In the genomic region with DNA sequence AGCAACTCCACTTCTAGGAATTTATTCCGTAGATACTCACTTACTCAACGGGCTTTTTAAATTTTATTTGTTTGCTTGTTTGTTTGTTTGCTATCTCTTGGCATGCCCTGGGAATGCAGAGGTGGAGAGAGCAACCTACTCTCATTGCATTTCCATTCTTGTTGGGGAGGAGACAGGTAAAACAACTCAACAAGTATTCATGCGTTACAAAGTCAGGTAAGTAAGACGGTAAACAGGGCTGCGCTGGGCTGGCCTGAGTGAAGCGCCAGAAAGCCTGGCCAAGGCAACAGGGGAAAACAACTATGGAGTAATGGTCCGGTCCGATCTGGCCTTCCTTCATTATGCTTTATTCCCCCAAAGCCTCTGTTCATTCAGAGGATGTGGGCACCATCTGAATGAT, we compare ENCODE assay signal across 16 mouse cellular contexts. TPM values are rescaled to one million over a fixed set of nuclear protein-coding genes. Genes with fewer than 3 reads are reported as not detected.
DNase-seq lines count a peak whose midpoint lies in the region; ATAC-seq lines count a peak whose summit lies in the region.
"Had no signal": no experiment of that assay in that cellular context is flagged by ENCODE, and none has a peak within 500 bp of the region (broad histone marks: within the 10 kb centered on the region; RNA-seq: fewer than 3 reads in every experiment).

No protein-coding gene starts in this region.

- no peak overlapping the region for H3K4me3 ChIP-seq in hindbrain, embryonic 13.5 days
- H3K4me3 ChIP-seq in hindbrain, embryonic 11.5 days (ENCODE audit: low read depth, low read length): no peak overlapping the region
- H3K4me3 ChIP-seq in neural tube, embryonic 12.5 days: no peak overlapping the region
- 0 out of 2 replicates have a peak overlapping the region, but pooled peaks have one; percentile 2 for H3K4me3 ChIP-seq in limb, embryonic 13.5 days
- H3K4me3 ChIP-seq: gastrocnemius, adult 2 months had no signal

- WGBS in hindbrain, embryonic 13.5 days: 84% methylated on average over 8 of the region's 8 CpGs
- 90% methylated on average over 8 of the region's 8 CpGs for WGBS in hindbrain, embryonic 11.5 days
- 80% methylated on average over 8 of the region's 8 CpGs for WGBS in neural tube, embryonic 12.5 days
- WGBS in limb, embryonic 13.5 days: 88% methylated on average over 8 of the region's 8 CpGs

- peak overlapping the region; percentile 1; the same call in 1 of the 2 replicates for H3K9ac ChIP-seq in hindbrain, embryonic 13.5 days
- H3K9ac ChIP-seq in hindbrain, embryonic 11.5 days (ENCODE audit: low read depth, low read length): no peak overlapping the region
- H3K9ac ChIP-seq in neural tube, embryonic 12.5 days: no peak overlapping the region
- 0 out of 2 replicates have a peak overlapping the region, but pooled peaks have one; percentile 15 for H3K9ac ChIP-seq in limb, embryonic 13.5 days

- H3K4me2 ChIP-seq in hindbrain, embryonic 13.5 days: peak overlapping the region; percentile 87
- no peak overlapping the region for H3K4me2 ChIP-seq in hindbrain, embryonic 11.5 days (replicated peaks; ENCODE audit: low read depth, low read length)
- peak overlapping the region; percentile 89; the same call in 1 of the 2 replicates for H3K4me2 ChIP-seq in neural tube, embryonic 12.5 days (replicated peaks)
- no peak overlapping the region for H3K4me2 ChIP-seq in limb, embryonic 13.5 days (replicated peaks)
- H3K4me2 ChIP-seq: liver, embryonic 11.5 days had no signal

- ATAC-seq in hindbrain, embryonic 13.5 days (ENCODE audit: low FRiP score): no peak
- no peak for ATAC-seq in hindbrain, embryonic 11.5 days (ENCODE audit: low FRiP score)
- ATAC-seq in neural tube, embryonic 12.5 days (ENCODE audit: low FRiP score, low read depth): no peak
- ATAC-seq in limb, embryonic 13.5 days (ENCODE audit: low FRiP score, low read depth): no peak
- ATAC-seq: lung, postnatal 0 days had no signal

- no peaks in the 10 kb centered on the region for H3K9me3 ChIP-seq in hindbrain, embryonic 13.5 days
- no peaks in the 10 kb centered on the region for H3K9me3 ChIP-seq in hindbrain, embryonic 11.5 days (ENCODE audit: control insufficient read depth, low read length)
- no peaks in the 10 kb centered on the region for H3K9me3 ChIP-seq in neural tube, embryonic 12.5 days
- H3K9me3 ChIP-seq in limb, embryonic 13.5 days: no peaks in the 10 kb centered on the region
- H3K9me3 ChIP-seq: G1E had no signal

- DNase-seq in hindbrain, embryonic 11.5 days (ENCODE audit: low spot score): no peak
- DNase-seq in neural tube, embryonic 10.5 days (ENCODE audit: extremely low spot score, low spot score): no peak
- peak; percentile 60 for DNase-seq in yolk sac, embryonic 10.5 days (ENCODE audit: low spot score)
- DNase-seq in adrenal gland, postnatal 25 days: no peak
- no peak for DNase-seq in adrenal gland, adult 2 months
- DNase-seq: adrenal gland, postnatal 14 days; cerebellum, adult 11-12 months; gastrocnemius, adult 2 months; kidney, adult 9 months; thymus, adult 18-20 months had no signal

- H3K36me3 ChIP-seq in hindbrain, embryonic 13.5 days: peaks cover 5% of the 10 kb centered on the region; the same call in 1 of the 2 replicates
- H3K36me3 ChIP-seq in hindbrain, embryonic 11.5 days (ENCODE audit: control insufficient read depth, insufficient read depth, low read length): no peaks in the 10 kb centered on the region
- no peaks in the 10 kb centered on the region for H3K36me3 ChIP-seq in neural tube, embryonic 12.5 days
- H3K36me3 ChIP-seq in limb, embryonic 13.5 days: peaks cover 7% of the 10 kb centered on the region

- H3K27me3 ChIP-seq in hindbrain, embryonic 13.5 days: 0 out of 2 replicates have a peak, but pooled peaks cover under 1% of the 10 kb centered on the region
- no peaks in the 10 kb centered on the region for H3K27me3 ChIP-seq in hindbrain, embryonic 11.5 days (ENCODE audit: control insufficient read depth, insufficient read depth, low read length)
- H3K27me3 ChIP-seq in neural tube, embryonic 12.5 days (replicated peaks): no peaks in the 10 kb centered on the region
- no peaks in the 10 kb centered on the region for H3K27me3 ChIP-seq in limb, embryonic 13.5 days

- H3K4me1 ChIP-seq in hindbrain, embryonic 13.5 days (replicated peaks): peaks cover 25% of the 10 kb centered on the region
- 0 out of 2 replicates have a peak, but pooled peaks cover 2% of the 10 kb centered on the region for H3K4me1 ChIP-seq in hindbrain, embryonic 11.5 days (replicated peaks; ENCODE audit: control insufficient read depth, insufficient read depth, low read length)
- H3K4me1 ChIP-seq in neural tube, embryonic 12.5 days: peaks cover 19% of the 10 kb centered on the region
- peaks cover 25% of the 10 kb centered on the region for H3K4me1 ChIP-seq in limb, embryonic 13.5 days

- H3K27ac ChIP-seq in hindbrain, embryonic 13.5 days: no peak overlapping the region
- H3K27ac ChIP-seq in hindbrain, embryonic 11.5 days (ENCODE audit: low read depth, low read length): no peak overlapping the region
- H3K27ac ChIP-seq in neural tube, embryonic 12.5 days: no peak overlapping the region
- no peak overlapping the region for H3K27ac ChIP-seq in limb, embryonic 13.5 days
- H3K27ac ChIP-seq: gastrocnemius, adult 2 months had no signal

RNA-seq across cellular contexts. Expression of gene Abhd12, which starts 2.2 kb away (rescaled TPM):
- polyA plus RNA-seq in hindbrain, embryonic 13.5 days (2015; fragmentation: Nextera tagmentation; extraction: Ambion mirVana): 97.1 and 98.5 TPM in 2 replicates
- polyA plus RNA-seq in hindbrain, embryonic 11.5 days (2014; fragmentation: Nextera tagmentation; extraction: Ambion mirVana): 56.2 and 60.5 TPM in 2 replicates
- 76.5 and 77.8 TPM in 2 replicates for polyA plus RNA-seq in neural tube, embryonic 12.5 days (2016; fragmentation: Nextera tagmentation; extraction: Ambion mirVana)
- polyA plus RNA-seq in limb, embryonic 13.5 days (2015; fragmentation: Nextera tagmentation; extraction: Ambion mirVana): 68.1 and 75.6 TPM in 2 replicates
- 69.3 and 70.2 TPM in 2 replicates for total RNA-seq in adrenal gland, postnatal 25 days (2021)
- 10 to 100 TPM; 79.2 to 82.0 TPM for total RNA-seq in adrenal gland, adult 2 months (2021)
- polyA plus RNA-seq in adrenal gland, adult 2 months (2012; rRNA removed): 45.5 and 46.9 TPM in 2 replicates

RNA-seq across cellular contexts. Expression of gene Gins1, which starts 2.9 kb away (rescaled TPM):
- 20.9 and 22.4 TPM in 2 replicates for polyA plus RNA-seq in hindbrain, embryonic 13.5 days (2015; fragmentation: Nextera tagmentation; extraction: Ambion mirVana)
- polyA plus RNA-seq in hindbrain, embryonic 11.5 days (2014; fragmentation: Nextera tagmentation; extraction: Ambion mirVana): 66.0 and 67.5 TPM in 2 replicates
- polyA plus RNA-seq in neural tube, embryonic 12.5 days (2016; fragmentation: Nextera tagmentation; extraction: Ambion mirVana): 40.0 and 40.3 TPM in 2 replicates
- 49.7 and 55.3 TPM in 2 replicates for polyA plus RNA-seq in limb, embryonic 13.5 days (2015; fragmentation: Nextera tagmentation; extraction: Ambion mirVana)
- total RNA-seq in adrenal gland, postnatal 25 days (2021): 2.7 and 5.3 TPM in 2 replicates
- total RNA-seq in adrenal gland, adult 2 months (2021): 1 to 10 TPM; 1.5 to 2.7 TPM
- polyA plus RNA-seq in adrenal gland, adult 2 months (2012; rRNA removed): 0.65 and 0.70 TPM in 2 replicates

Comparison
In these comparisons a context has a peak if more than half of its experiments do, and no peak if none do; other contexts are left out.
1. H3K4me2 ChIP-seq: peak in hindbrain, embryonic 13.5 days (single experiment) and neural tube, embryonic 12.5 days (single experiment); none in hindbrain, embryonic 11.5 days (single experiment) and limb, embryonic 13.5 days (single experiment).
2. H3K9ac ChIP-seq: peak in hindbrain, embryonic 13.5 days (single experiment) and limb, embryonic 13.5 days (single experiment); none in hindbrain, embryonic 11.5 days (single experiment) and neural tube, embryonic 12.5 days (single experiment).
3. RNA of gene Gins1, which starts 2.9 kb away (polyA plus RNA-seq): 66.0 to 67.5 TPM in hindbrain, embryonic 11.5 days, 49.7 to 55.3 TPM in limb, embryonic 13.5 days, 40.0 to 40.3 TPM in neural tube, embryonic 12.5 days and 20.9 to 22.4 TPM in hindbrain, embryonic 13.5 days; 0.65 to 0.70 TPM in adrenal gland, adult 2 months; every median in the first group is over 10 times any median in the second.